Mouse (Mus musculus) 416B (cell line): ENCODE data around the gene Neu3.

Experiments
- DNase-seq: peaks from one replicate; pipeline ENCODE4 v3.0.0; 2011; ENCODE audit warnings: low read depth

The Neu3 gene

GRCm38 (mm10) chr7:99795192-99795981 is 32.8 kb downstream of the Neu3 start:
- peak; percentile 8 for DNase-seq

GRCm38 (mm10) chr7:99794096-99794495 is 34.1 kb downstream of the Neu3 start:
- DNase-seq: peak; percentile 41

DNA sequence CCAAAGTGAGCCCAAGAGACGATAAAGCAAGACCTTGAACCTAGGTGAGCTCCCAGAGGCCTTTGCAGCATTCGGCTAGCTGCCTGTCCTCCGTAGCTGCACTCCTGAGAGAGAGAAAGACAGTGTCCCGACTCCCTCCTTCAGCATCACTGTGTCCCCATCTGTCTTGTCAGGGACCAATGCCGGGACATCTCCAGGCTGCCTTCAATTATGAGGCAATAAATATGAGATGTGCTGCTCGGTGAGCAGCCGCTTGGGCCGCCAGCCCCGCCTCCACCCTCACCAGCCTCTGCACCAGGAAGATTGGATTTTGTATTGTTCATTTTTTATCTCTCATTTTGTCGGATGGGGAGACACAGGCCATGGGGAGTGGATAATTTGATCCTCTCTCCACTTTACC is 37.4 kb downstream of the Neu3 start:
- no peak for DNase-seq

GRCm38 (mm10) chr7:99788563-99788962 is 39.7 kb downstream of the Neu3 start:
- no peak for DNase-seq

DNA sequence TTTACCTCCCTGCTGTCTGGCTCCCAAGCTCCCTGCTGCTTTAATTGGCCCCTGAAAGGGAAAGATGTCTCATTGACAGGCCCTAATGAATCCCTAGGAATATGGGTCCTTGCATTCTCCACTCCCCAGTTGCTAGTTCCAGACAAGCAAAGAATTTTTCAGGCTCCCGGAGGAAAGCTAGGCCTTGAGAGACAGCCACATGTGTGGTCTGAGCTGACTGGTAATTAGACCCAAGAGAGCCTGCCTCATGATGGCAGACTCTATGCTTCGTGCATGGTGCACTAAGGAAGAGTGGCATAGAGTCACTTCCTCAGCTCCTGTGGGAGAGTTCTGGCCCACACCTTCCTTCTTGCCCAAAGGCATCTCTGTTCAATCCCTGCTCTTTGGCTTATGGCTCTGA is 40.3 kb downstream of the Neu3 start:
- no peak for DNase-seq

- DNase-seq: no peak
Observed at GRCm38 (mm10) chr7:99786774-99787173, 41.4 kb downstream of the Neu3 start.

DNA sequence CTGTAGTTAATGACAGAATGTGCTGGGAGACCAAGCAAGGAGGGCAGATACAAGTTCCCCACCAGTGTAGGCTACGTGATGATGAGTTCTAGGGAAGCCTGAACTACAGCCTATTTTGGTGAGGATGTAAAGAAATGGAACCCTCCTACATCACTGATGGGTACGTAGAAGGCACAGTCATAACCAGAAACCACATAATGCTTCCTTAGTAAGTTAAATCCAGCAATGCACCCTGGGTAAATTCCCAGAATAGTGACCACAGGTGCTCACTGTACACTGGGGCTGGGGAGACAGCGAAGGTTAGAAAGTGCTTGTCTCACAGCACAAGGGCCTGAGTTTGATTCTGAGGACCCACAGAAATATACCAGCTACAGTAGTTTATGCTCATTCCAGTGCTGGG is 42.7 kb downstream of the Neu3 start:
- DNase-seq: no peak

- DNase-seq: no peak
Observed at GRCm38 (mm10) chr7:99783421-99783820, 44.8 kb downstream of the Neu3 start.

DNA sequence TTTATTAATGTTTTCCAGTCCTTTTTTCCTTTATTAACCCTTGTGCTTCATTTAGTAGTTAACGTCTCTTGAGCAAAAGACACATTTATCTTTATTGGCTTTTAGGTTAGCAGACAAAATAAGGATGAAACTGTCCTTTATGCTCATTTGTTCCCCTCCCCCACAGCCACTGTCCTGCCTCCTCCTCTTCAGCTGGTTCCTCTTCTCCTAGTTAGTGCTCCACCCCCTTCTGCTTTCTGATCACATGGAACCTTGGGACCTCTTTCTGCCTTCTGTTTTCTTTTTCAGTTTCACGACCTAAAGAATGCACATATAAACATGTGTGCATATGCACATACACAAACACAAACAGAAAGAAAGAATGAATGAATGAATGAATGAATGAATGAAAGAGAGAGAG is 46.3 kb downstream of the Neu3 start:
- no peak for DNase-seq

DNA sequence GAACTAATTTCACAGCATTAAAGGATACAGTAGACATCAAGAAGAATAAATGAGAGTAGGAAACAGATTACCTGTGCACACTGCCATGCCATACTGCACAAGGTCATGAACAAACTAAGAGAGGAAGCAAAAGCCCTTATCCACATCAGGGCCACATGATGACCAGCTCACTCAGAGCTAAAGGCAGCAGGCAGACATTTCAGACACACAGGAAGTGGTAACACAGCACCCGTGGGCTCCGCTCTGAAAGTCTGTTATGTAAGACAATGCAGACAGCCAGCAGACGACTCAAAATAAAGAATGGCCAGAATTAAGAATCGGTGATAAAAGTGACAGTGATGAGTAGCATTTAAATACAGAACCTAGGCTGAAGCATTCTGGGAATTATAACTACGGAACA is 46.8 kb downstream of the Neu3 start:
- DNase-seq: peak; percentile 26

DNA sequence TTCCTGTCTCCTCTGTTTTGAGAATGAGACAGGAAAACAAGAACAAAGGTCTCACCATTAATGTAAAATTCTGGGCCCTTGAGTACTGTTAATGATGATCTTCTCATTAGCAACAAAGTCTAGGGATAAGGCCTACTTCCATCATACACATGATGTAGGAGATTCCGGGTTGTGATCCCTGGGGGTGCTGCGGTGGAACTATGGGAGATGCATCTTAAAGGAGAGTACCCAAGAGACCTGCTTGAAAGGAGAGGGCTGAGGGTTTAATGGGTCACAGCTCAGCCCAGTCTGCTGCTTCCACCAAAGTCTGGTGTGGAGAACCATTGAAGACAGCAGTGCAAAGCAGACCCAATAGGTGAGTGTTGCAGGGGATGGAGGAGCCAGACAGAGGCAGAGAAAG is 65.0 kb downstream of the Neu3 start, which contains the start of gene Olfr521:
TSS of gene Olfr521 (plus strand) at position 301 of the 400 bp plus-strand sequence.
- DNase-seq: no peak
